Mouse (Mus musculus) small intestine, adult 2 months (tissue): ENCODE results near the gene Prkag1.

Experiments
- CTCF ChIP-seq: fragments of 200-500 bp; IDR thresholded peaks from 2 replicates; pipeline ENCODE4 v1.5.1; 2012; ENCODE audit warnings: low read depth, mild to moderate bottlenecking, control low read depth, inconsistent platforms, low read length, moderate library complexity, mixed read lengths; ENCODE audit not compliant: insufficient replicate concordance, insufficient read length; ENCODE audit errors: extremely low read depth
- POLR2A ChIP-seq: fragments of 200-500 bp; IDR thresholded peaks from 2 replicates; pipeline ENCODE4 v1.6.1; 2012; ENCODE audit warnings: low read depth, mild to moderate bottlenecking, control low read depth, inconsistent platforms, low read length, moderate library complexity

- TF ChIP-seq CTCF (no peak), POLR2A (no peak)
Measured at GRCm38 (mm10) chr15:98771813-98772425, 59.4 kb downstream of the Prkag1 start.
